8 mouse cellular contexts compared by ENCODE assay signal in genomic region chr2:60962671-60963421, GRCm38 (mm10). TPM values are rescaled to one million over a fixed set of nuclear protein-coding genes. Genes with fewer than 3 reads are reported as not detected.
A peak's percentile ranks its signal among the peaks of the same experiment; 100 is the strongest.
DNase-seq lines count a peak whose midpoint lies in the region; ATAC-seq and TF ChIP-seq lines count a peak whose summit lies in the region.

Gene Rbms1, minus strand, starts transcription at chr2:60963192.

- H3K9ac ChIP-seq in hindbrain, embryonic 13.5 days, result peak within 1 kb of the TSS; percentile 90
- H3K9ac ChIP-seq in lung, postnatal 0 days (replicated peaks; ENCODE audit: low read depth), result peak within 1 kb of the TSS; percentile 93

- WGBS in hindbrain, embryonic 13.5 days, result under 1% methylated on average over 47 of the region's 51 CpGs
- under 1% methylated on average over 42 of the region's 51 CpGs for WGBS in lung, postnatal 0 days

- POLR2A ChIA-PET in Patski (lab: Charles Lee), result interaction anchor here (0.6 to 0.9 kb wide), 3 partner anchors 72 to 183 kb away, joined by 3 to 5 read pairs (median 3); no protein-coding TSS in a partner anchor

- peak within 1 kb of the TSS; percentile 78 for H3K4me3 ChIP-seq in hindbrain, embryonic 13.5 days
- H3K4me3 ChIP-seq in lung, postnatal 0 days (ENCODE audit: low read depth, low read length), result peak within 1 kb of the TSS; percentile 94

- H3K27me3 ChIP-seq in Patski, result no peaks in the 10 kb centered on the region
- H3K27me3 ChIP-seq in hindbrain, embryonic 13.5 days, result no peaks in the 10 kb centered on the region
- no peaks in the 10 kb centered on the region for H3K27me3 ChIP-seq in lung, postnatal 0 days (replicated peaks; ENCODE audit: insufficient read depth, low read length)

- H3K9me3 ChIP-seq in hindbrain, embryonic 13.5 days, result no peaks in the 10 kb centered on the region
- no peaks in the 10 kb centered on the region for H3K9me3 ChIP-seq in lung, postnatal 0 days (ENCODE audit: low read length)

- no peak for TF ChIP-seq CTCF in Patski (IDR thresholded peaks at IDR 0.05)
- 0 out of 2 replicates have a peak, but pooled peaks have one; percentile 3 for TF ChIP-seq CTCF in lung, postnatal 0 days (IDR thresholded peaks at IDR 0.05)

- peak; percentile 64 for ATAC-seq in Patski
- peak; percentile 86 for ATAC-seq in hindbrain, embryonic 13.5 days (ENCODE audit: low FRiP score)
- peak; percentile 70 for ATAC-seq in lung, postnatal 0 days

- peaks cover 40% of the 10 kb centered on the region for H3K4me1 ChIP-seq in hindbrain, embryonic 13.5 days (replicated peaks)
- peaks cover 3% of the 10 kb centered on the region; the same call in 1 of the 2 replicates for H3K4me1 ChIP-seq in lung, postnatal 0 days (ENCODE audit: insufficient read depth, low read depth, low read length)

- TF ChIP-seq EP300 in lung, postnatal 0 days (IDR thresholded peaks at IDR 0.05), result no peak

- CTCF ChIA-PET in Patski (lab: Charles Lee), result no interaction called here

- peak within 1 kb of the TSS; percentile 97 for H3K27ac ChIP-seq in hindbrain, embryonic 13.5 days
- peak within 1 kb of the TSS; percentile 98 for H3K27ac ChIP-seq in lung, postnatal 0 days (ENCODE audit: low read length)

- in situ Hi-C loops in Patski (cut with MboI; ENCODE audit: low pct_unique_long_range_greater_than_20kb), result loop anchor here (5.0 kb wide), 1 partner anchor 161 kb away; no protein-coding TSS in a partner anchor

- DNase-seq in Patski (ENCODE audit: low read depth, low spot score), result no peak
- peak; percentile 65 to 70 for DNase-seq in cerebellum, postnatal 25 days
- peak; percentile 63 to 73 for DNase-seq in frontal cortex, postnatal 36 days (ENCODE audit: low spot score in 2 of 2)
- peak; percentile 46 to 62 for DNase-seq in layer of hippocampus, postnatal 14 days (ENCODE audit: low spot score in 2 of 2)
- peak; percentile 82 for DNase-seq in lung, postnatal 0 days (ENCODE audit: low spot score)
- DNase-seq in ovary, postnatal 14 days (ENCODE audit: low spot score), result peak; percentile 65
- DNase-seq in urinary bladder, adult 2 months (ENCODE audit: low spot score), result peak; percentile 74

- no peaks in the 10 kb centered on the region for H3K36me3 ChIP-seq in hindbrain, embryonic 13.5 days
- H3K36me3 ChIP-seq in lung, postnatal 0 days (ENCODE audit: insufficient read depth, low read length), result no peaks in the 10 kb centered on the region

- H3K4me2 ChIP-seq in hindbrain, embryonic 13.5 days, result peak within 1 kb of the TSS; percentile 69
- peak within 1 kb of the TSS; percentile 46 for H3K4me2 ChIP-seq in lung, postnatal 0 days (replicated peaks; ENCODE audit: low read depth, low read length)

RNA-seq across cellular contexts. Expression of gene Rbms1, which starts in this region (rescaled TPM):
- polyA plus RNA-seq in Patski (2021), result 77.3 TPM
- polyA plus RNA-seq in hindbrain, embryonic 13.5 days (2015; fragmentation: Nextera tagmentation; extraction: Ambion mirVana), result 62.3 and 71.4 TPM in 2 replicates
- 10 to 100 TPM; 17.9 to 19.1 TPM for total RNA-seq in layer of hippocampus, postnatal 14 days (2021)
- 156 and 168 TPM in 2 replicates for polyA plus RNA-seq in lung, postnatal 0 days (2015; fragmentation: Nextera tagmentation; extraction: Ambion mirVana)
- polyA plus RNA-seq in urinary bladder, adult 2 months (2012; rRNA removed), result 50.3 and 56.1 TPM in 2 replicates
